Mouse (Mus musculus) small intestine, adult 2 months (tissue): Measurements from ENCODE around the gene Trip4.

ENCODE experiments used
- CTCF ChIP-seq: fragments of 200-500 bp; IDR thresholded peaks from 2 replicates; pipeline ENCODE4 v1.5.1; 2012; ENCODE audit warnings: low read depth, mild to moderate bottlenecking, control low read depth, inconsistent platforms, low read length, moderate library complexity, mixed read lengths; ENCODE audit not compliant: insufficient replicate concordance, insufficient read length; ENCODE audit errors: extremely low read depth
- POLR2A ChIP-seq: fragments of 200-500 bp; IDR thresholded peaks from 2 replicates; pipeline ENCODE4 v1.6.1; 2012; ENCODE audit warnings: low read depth, mild to moderate bottlenecking, control low read depth, inconsistent platforms, low read length, moderate library complexity

GRCm38 (mm10) chr9:65788556-65788955 is 120.0 kb downstream of the Trip4 start:
- TF ChIP-seq CTCF (no peak), POLR2A (no peak)
